Mouse (Mus musculus) spleen, adult 2 months (tissue): ENCODE data around the gene Prr29. TPM values are rescaled to one million over a fixed set of nuclear protein-coding genes. Genes with fewer than 3 reads are reported as not detected.
A peak's percentile ranks its signal among the peaks of the same experiment; 100 is the strongest.
"Not testable (repeated sequence)": the region's sequence is repeated elsewhere in the genome, so short reads cannot be mapped to it uniquely, and the experiment has no call there.

Source experiments
- DNase-seq, 2 experiments: peaks; one replicate each; pipeline versions ENCODE4 v3.0.0 to v3.0.0-alpha.2; 2012 to 2021; ENCODE audit warnings: low spot score in 2 of 2, low read depth in 1 of 2
- H3K27ac ChIP-seq: fragments of 200-500 bp; 2 replicates; pipeline ENCODE4 v1.5.1; 2012; ENCODE audit warnings: low read length, inconsistent platforms; ENCODE audit not compliant: insufficient read depth
- H3K27me3 ChIP-seq: fragments of 200-500 bp; 2 replicates; pipeline ENCODE4 v1.6.1; 2012; ENCODE audit warnings: mild to moderate bottlenecking, moderate library complexity, low read length, inconsistent platforms; ENCODE audit not compliant: control insufficient read depth, insufficient read depth
- H3K36me3 ChIP-seq: fragments of 200-500 bp; 2 replicates; pipeline ENCODE4 v1.6.1; 2012; ENCODE audit warnings: mild to moderate bottlenecking, low read length, inconsistent platforms; ENCODE audit not compliant: control insufficient read depth, insufficient read depth
- H3K4me1 ChIP-seq: fragments of 200-500 bp; 2 replicates; pipeline ENCODE4 v1.6.1; 2011; ENCODE audit warnings: inconsistent platforms; ENCODE audit not compliant: control insufficient read depth, insufficient read depth, insufficient read length
- H3K4me3 ChIP-seq: fragments of 200-500 bp; 2 replicates; pipeline ENCODE4 v1.5.1; 2011; ENCODE audit warnings: mild to moderate bottlenecking, inconsistent platforms; ENCODE audit not compliant: insufficient read depth, insufficient read length; ENCODE audit errors: extremely low read depth
- CTCF ChIP-seq: fragments of 200-500 bp; IDR thresholded peaks from 2 replicates; pipeline ENCODE4 v1.5.1; 2011; ENCODE audit warnings: mild to moderate bottlenecking, inconsistent platforms; ENCODE audit not compliant: insufficient read depth, insufficient read length, insufficient replicate concordance; ENCODE audit errors: extremely low read depth
- POLR2A ChIP-seq: fragments of 200-500 bp; IDR thresholded peaks from 2 replicates; pipeline ENCODE4 v1.6.1; 2011; ENCODE audit warnings: low read depth, low read length, inconsistent platforms
- WGBS: fragments of 180-500 bp; shearing (Covaris S2); methylation state at CpG from one replicate; pipeline ENCODE4 v1.1.7; 2018; 5-methylcytosine and 5-hydroxymethylcytosine counted together
- polyA plus RNA-seq: library from polyadenylated mRNA; depleted of rRNA; stranded (reverse); fragments of >200 nt; gene quantifications from 2 replicates; pipeline ENCODE4 v1.2.3, GENCODE M21; 2012

The Prr29 gene
- polyA plus RNA-seq, 1 experiment: 0.55 TPM

DNA sequence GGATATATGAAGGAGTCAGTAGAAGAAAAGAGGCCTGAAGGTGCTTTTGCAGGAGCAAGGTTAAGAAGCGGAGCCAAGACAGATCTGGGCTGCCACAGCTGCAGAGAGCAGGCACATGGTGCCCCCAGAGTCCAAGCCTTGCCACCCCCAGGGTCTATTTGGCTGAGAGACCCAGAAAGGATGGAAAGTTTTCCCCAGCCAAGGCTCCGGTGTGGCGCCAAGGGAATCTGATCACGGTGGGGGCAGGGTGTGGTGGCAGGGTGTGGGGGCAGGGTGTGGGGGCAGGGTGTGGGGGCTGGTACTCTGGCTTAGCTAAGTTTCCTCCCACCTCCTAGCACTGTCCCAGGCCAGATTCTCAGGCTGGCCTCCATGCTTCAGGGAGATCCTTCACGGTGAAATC, 36.8 kb upstream of the Prr29 start:
- no peaks in the 10 kb centered on the region for H3K36me3 ChIP-seq
- H3K4me1 ChIP-seq: peaks cover 22% of the 10 kb centered on the region; the same call in 1 of the 2 replicates
- no peak for DNase-seq
- no peak for TF ChIP-seq CTCF
- TF ChIP-seq POLR2A: no peak
- no peak overlapping the region for H3K27ac ChIP-seq
- no peaks in the 10 kb centered on the region for H3K27me3 ChIP-seq
- H3K4me3 ChIP-seq: no peak overlapping the region
- 79% methylated on average over 5 of the region's 5 CpGs for whole genome bisulfite sequencing

DNA sequence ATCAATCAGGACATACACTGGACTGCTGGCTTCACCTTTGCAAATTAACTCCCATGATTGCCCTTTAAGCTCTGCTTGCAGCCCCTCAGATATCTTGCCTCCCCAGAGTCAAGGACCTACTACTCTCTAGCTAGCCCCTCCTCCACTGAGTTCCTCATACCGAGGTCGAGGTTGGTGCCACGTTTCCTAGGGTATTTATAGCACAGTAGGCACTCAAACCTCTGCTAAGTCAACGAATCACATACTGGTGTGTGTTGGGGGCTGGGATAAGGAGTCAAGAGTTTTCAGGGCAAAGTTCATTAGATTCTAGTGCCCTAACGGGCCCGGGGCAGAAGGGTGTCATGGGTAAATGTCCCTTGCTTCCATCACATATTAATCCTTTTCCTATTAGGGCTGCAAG, 36.1 kb upstream of the Prr29 start:
- H3K4me1 ChIP-seq: peaks cover 19% of the 10 kb centered on the region; the same call in 1 of the 2 replicates
- DNase-seq: no peak
- WGBS: 13% methylated on average over 6 of the region's 6 CpGs
- no peaks in the 10 kb centered on the region for H3K27me3 ChIP-seq
- H3K4me3 ChIP-seq: no peak overlapping the region
- H3K27ac ChIP-seq: no peak overlapping the region
- H3K36me3 ChIP-seq: no peaks in the 10 kb centered on the region
- TF ChIP-seq CTCF (no peak), POLR2A (no peak)

GRCm38 (mm10) chr11:106329682-106330081, 35.6 kb upstream of the Prr29 start:
- DNase-seq: peak; percentile 68 to 76
- 23% methylated on average over 7 of the region's 7 CpGs for WGBS
- no peak overlapping the region for H3K27ac ChIP-seq
- no peak overlapping the region for H3K4me3 ChIP-seq
- no peaks in the 10 kb centered on the region for H3K27me3 ChIP-seq
- peaks cover 17% of the 10 kb centered on the region; the same call in 1 of the 2 replicates for H3K4me1 ChIP-seq
- TF ChIP-seq CTCF (peak; percentile 60; the same call in 1 of the 2 replicates), POLR2A (no peak)
- H3K36me3 ChIP-seq: no peaks in the 10 kb centered on the region

DNA sequence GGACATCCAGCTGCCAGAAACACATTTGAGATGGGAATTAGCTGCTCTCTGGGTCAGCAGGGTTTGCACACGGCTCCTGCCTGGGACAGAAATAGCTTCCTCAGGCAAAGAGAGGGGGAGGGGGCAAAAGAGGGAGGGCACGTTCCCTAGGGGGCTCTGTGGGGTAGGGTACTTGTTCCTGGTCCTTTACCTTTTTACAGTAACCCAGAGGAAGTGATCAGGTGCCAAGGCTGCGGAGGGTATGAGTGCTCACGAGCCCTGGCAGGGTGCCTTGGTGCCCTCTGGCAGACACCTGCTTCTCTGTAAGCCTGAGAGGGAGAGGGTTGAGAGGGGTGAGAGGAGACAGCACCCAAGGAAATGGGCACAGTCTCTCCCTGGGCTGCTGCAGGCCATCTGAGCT, 32.8 kb upstream of the Prr29 start:
- peaks cover 18% of the 10 kb centered on the region; the same call in 1 of the 2 replicates for H3K4me1 ChIP-seq
- no peaks in the 10 kb centered on the region for H3K36me3 ChIP-seq
- DNase-seq: no peak
- 11% methylated on average over 4 of the region's 4 CpGs for WGBS
- no peak overlapping the region for H3K4me3 ChIP-seq
- TF ChIP-seq POLR2A (no peak), CTCF (no peak)
- no peaks in the 10 kb centered on the region for H3K27me3 ChIP-seq
- no peak overlapping the region for H3K27ac ChIP-seq

DNA sequence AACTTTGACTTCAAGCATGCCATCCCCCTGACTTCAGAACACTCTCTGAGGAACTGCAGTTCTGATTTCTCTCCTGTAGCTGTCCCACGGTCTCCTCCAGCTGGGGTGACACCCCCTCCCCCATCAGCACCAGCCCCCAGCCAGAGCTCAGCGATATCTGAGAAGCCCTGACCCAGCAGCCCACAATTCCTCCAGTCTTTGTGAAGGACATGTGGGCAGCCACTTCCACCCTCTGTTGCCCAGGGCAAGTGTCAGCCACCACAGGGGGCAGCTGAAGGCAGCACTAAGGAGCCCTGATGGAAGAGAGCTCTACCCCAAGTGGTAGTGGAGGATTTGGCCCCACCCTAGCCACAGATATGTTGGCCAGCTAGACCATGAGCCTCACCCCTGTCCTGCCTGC, 31.2 kb upstream of the Prr29 start:
- H3K27ac ChIP-seq: peak overlapping the region; percentile 26; the same call in 1 of the 2 replicates
- peaks cover 15% of the 10 kb centered on the region; the same call in 1 of the 2 replicates for H3K4me1 ChIP-seq
- H3K4me3 ChIP-seq: no peak overlapping the region
- H3K27me3 ChIP-seq: no peaks in the 10 kb centered on the region
- DNase-seq: no peak
- 15% methylated on average over 2 of the region's 2 CpGs for WGBS
- no peaks in the 10 kb centered on the region for H3K36me3 ChIP-seq
- TF ChIP-seq CTCF: no peak
- TF ChIP-seq POLR2A: no peak

DNA sequence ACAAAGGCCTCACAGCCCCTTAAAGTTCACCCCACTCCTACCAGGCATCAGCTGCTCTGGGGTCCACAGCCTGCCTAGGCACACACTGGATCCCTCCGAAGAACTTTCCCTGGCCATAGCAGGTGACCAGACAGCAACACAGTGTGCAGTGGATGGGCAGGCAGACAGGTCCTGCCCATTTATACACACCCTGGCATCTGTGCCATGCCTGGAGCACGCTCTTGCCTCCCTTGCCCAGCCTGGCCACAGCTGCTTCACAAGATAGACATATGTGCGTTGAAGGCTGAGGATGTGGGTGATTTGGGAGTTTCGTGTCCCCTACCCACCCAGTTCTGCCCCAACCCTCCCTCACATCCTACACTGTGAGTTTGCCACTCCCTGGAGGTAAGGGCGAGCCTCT, 27.2 kb upstream of the Prr29 start:
- TF ChIP-seq POLR2A (no peak), CTCF (no peak)

GRCm38 (mm10) chr11:106338870-106339269, 26.4 kb upstream of the Prr29 start:
- no peak overlapping the region for H3K4me3 ChIP-seq
- H3K4me1 ChIP-seq: peaks cover 12% of the 10 kb centered on the region; the same call in 1 of the 2 replicates
- no peak for DNase-seq
- 91% methylated on average over 7 of the region's 7 CpGs for WGBS
- no peaks in the 10 kb centered on the region for H3K27me3 ChIP-seq
- no peak for TF ChIP-seq CTCF
- TF ChIP-seq POLR2A: no peak
- H3K27ac ChIP-seq: no peak overlapping the region
- no peaks in the 10 kb centered on the region for H3K36me3 ChIP-seq

More for the DNA sequence above, 27.2 kb upstream of the Prr29 start:
- Histone ChIP-seq H3K4me1 (peaks cover 13% of the 10 kb centered on the region; the same call in 1 of the 2 replicates), H3K27ac (no peak overlapping the region), H3K36me3 (no peaks in the 10 kb centered on the region), H3K4me3 (no peak overlapping the region), H3K27me3 (no peaks in the 10 kb centered on the region)
- no peak for DNase-seq
- WGBS: 86% methylated on average over 5 of the region's 5 CpGs

- DNase-seq, H3K4me3 ChIP-seq, H3K4me1 ChIP-seq, H3K27me3 ChIP-seq, H3K27ac ChIP-seq, H3K36me3 ChIP-seq: not testable (repeated sequence)
- 86% methylated on average over 4 of the region's 4 CpGs for WGBS
Measured at GRCm38 (mm10) chr11:106339323-106339722, 25.9 kb upstream of the Prr29 start.
